Mouse (Mus musculus) intestine, embryonic 16.5 days (tissue): ENCODE measurements at regions not wholly inside any gene's neighbourhood (a gene's known extent, or its start where the extent isn't known, plus 50 kb on each side); places are given as distances from the start of the nearest gene placed in this dataset.
A peak's percentile ranks its signal among the peaks of the same experiment; 100 is the strongest.

ENCODE experiments used
- ATAC-seq: fragments of 200-750 bp; cut with Nextera tagmentation; 2 replicates; pipeline ENCODE4 v1.8.0; 2017; ENCODE audit warnings: moderate TSS enrichment, moderate library complexity
- H3K27ac ChIP-seq: fragments of 300-500 bp; sonication (generic); 2 replicates; pipeline ENCODE4 v1.5.1; 2014; ENCODE audit warnings: mild to moderate bottlenecking, low read length
- H3K27me3 ChIP-seq: fragments of 300-500 bp; sonication (generic); replicated peaks from 2 replicates; pipeline ENCODE4 v1.6.1; 2014; ENCODE audit warnings: low read length, control low read depth, mixed read lengths; ENCODE audit not compliant: control insufficient read depth, insufficient read depth
- H3K36me3 ChIP-seq: fragments of 300-500 bp; sonication (generic); 2 replicates; pipeline ENCODE4 v1.6.1; 2014; ENCODE audit warnings: low read length, control low read depth; ENCODE audit not compliant: control insufficient read depth, insufficient read depth
- H3K4me1 ChIP-seq: fragments of 300-500 bp; sonication (generic); 2 replicates; pipeline ENCODE4 v1.6.1; 2014; ENCODE audit warnings: low read length, control low read depth, mixed read lengths; ENCODE audit not compliant: control insufficient read depth, insufficient read depth
- H3K4me2 ChIP-seq: fragments of 300-500 bp; sonication (generic); 2 replicates; pipeline ENCODE4 v1.6.1; 2014; ENCODE audit warnings: low read depth, low read length, control low read depth
- H3K4me3 ChIP-seq: fragments of 300-500 bp; sonication (generic); 2 replicates; pipeline ENCODE4 v1.5.1; 2014; ENCODE audit warnings: mild to moderate bottlenecking, low read length
- H3K9ac ChIP-seq: fragments of 300-500 bp; sonication (generic); 2 replicates; pipeline ENCODE4 v1.6.1; 2014; ENCODE audit warnings: low read depth, low read length
- H3K9me3 ChIP-seq: fragments of 300-500 bp; sonication (generic); 2 replicates; pipeline ENCODE4 v1.6.1; 2016; ENCODE audit warnings: low read length, control low read depth; ENCODE audit not compliant: control insufficient read depth
- WGBS: fragments of 180-500 bp; shearing (Covaris S2); extraction: QIAGEN DNeasy Blood & Tissue Kit; methylation state at CpG from one replicate; pipeline ENCODE4 v1.1.7; 2014; 5-methylcytosine and 5-hydroxymethylcytosine counted together

- ATAC-seq = peak; percentile 11; the same call in 1 of the 2 replicates
These were observed 55.2 kb downstream of the Rdh14 start for GRCm38 (mm10) chr12:10445738-10446137.

DNA sequence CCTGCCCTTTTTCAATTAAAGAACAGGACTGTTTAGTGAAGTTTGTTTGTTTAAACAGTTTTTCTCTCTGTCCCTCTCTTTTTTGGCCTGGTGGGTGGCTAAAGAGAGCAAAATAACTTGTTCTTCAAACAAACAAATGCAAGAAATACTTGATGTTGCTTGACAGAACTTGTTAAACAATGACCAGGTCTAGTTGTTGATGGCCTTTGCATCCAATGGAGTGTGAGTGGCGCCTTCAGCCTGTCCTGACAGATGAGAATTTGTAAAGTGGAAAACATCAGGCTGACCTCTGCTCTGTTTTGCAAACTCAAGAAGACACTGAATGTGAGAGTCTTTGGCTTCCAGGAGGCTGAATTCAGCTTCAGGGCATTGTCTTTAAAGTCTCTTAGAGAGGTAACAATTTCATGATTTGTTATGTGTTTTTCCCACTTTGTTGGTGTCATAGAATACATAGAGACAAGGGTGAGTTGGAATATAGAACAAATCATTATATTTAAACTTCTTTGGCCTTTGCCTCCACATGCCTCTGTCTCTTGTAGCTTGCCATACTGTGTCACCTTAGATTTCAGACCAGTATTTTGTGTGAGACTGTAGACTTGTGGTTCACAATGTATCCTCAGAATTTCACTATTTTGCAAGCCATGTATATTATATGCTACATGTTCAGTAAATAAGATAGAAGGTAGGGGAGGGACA, 67.5 kb downstream of the Rdh14 start:
- no peak overlapping the region for H3K9ac ChIP-seq
- no peaks in the 10 kb centered on the region for H3K4me1 ChIP-seq
- H3K9me3 ChIP-seq = no peaks in the 10 kb centered on the region
- H3K27me3 ChIP-seq = no peaks in the 10 kb centered on the region
- no peak overlapping the region for H3K4me2 ChIP-seq
- no peak overlapping the region for H3K27ac ChIP-seq
- no peak for ATAC-seq
- no peaks in the 10 kb centered on the region for H3K36me3 ChIP-seq
- no peak overlapping the region for H3K4me3 ChIP-seq
- WGBS = 78% methylated on average over 1 of the region's 1 CpGs

More at GRCm38 (mm10) chr12:10445738-10446137, 55.2 kb downstream of the Rdh14 start:
- Histone ChIP-seq H3K9ac (no peak overlapping the region), H3K4me3 (no peak overlapping the region), H3K4me1 (no peaks in the 10 kb centered on the region; the same call in 1 of the 2 replicates), H3K9me3 (no peaks in the 10 kb centered on the region), H3K27me3 (no peaks in the 10 kb centered on the region), H3K36me3 (no peaks in the 10 kb centered on the region), H3K4me2 (no peak overlapping the region), H3K27ac (no peak overlapping the region)
- WGBS = 58% methylated on average over 1 of the region's 1 CpGs

- Histone ChIP-seq H3K4me1 (no peaks in the 10 kb centered on the region), H3K27me3 (no peaks in the 10 kb centered on the region), H3K9ac (no peak overlapping the region), H3K9me3 (no peaks in the 10 kb centered on the region), H3K27ac (no peak overlapping the region), H3K4me2 (no peak overlapping the region), H3K4me3 (no peak overlapping the region), H3K36me3 (no peaks in the 10 kb centered on the region)
- 62% methylated on average over 7 of the region's 7 CpGs for WGBS
- no peak for ATAC-seq
These were observed 71.2 kb downstream of the Rdh14 start for GRCm38 (mm10) chr12:10461796-10462195.

DNA sequence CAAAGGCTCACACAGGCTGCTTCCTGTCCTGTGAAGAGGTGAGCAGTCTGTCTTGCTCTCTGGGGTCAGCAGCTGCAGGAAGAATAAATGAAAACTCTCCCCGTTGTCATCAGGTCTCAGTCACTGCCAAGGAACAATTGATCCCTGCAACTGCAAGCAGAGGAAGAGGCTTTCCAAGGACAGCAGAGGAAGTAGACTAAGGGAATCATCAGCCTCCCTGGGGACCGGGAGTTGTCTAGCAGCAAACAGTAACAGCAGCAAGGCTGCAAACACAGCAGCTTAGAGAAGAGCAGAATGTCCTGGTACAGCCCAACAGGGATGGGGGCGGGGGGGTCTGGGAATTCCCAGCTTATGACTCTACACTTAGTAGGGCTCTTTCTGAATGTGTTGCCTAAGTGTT, 72.4 kb downstream of the Rdh14 start:
- no peaks in the 10 kb centered on the region for H3K27me3 ChIP-seq
- 53% methylated on average over 3 of the region's 3 CpGs for WGBS
- no peaks in the 10 kb centered on the region for H3K4me1 ChIP-seq
- no peaks in the 10 kb centered on the region for H3K36me3 ChIP-seq
- H3K4me3 ChIP-seq = no peak overlapping the region
- H3K4me2 ChIP-seq = no peak overlapping the region
- no peaks in the 10 kb centered on the region for H3K9me3 ChIP-seq
- no peak overlapping the region for H3K27ac ChIP-seq
- H3K9ac ChIP-seq = no peak overlapping the region
- ATAC-seq = no peak

DNA sequence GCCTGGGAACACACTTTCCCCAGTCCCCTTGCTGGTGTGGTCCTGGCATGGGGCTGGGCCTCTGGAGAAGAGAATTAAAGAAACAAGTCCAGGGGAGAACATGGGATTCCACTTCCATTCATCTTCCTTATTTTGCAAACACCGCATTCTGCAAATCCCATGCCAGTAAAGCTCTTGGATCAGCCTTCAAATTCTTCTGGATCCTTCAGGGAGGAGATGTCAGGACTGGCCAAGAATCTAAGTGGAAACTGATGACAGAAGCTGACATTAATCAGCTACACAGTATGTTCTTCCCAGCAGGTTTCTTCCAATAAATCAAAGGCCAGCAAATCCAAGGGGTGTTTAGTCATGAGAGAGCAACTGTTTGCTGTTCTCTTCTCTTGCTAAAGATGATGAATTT, 83.4 kb downstream of the Rdh14 start:
- H3K27ac ChIP-seq = peak overlapping the region; percentile 14; the same call in 1 of the 2 replicates
- WGBS = 62% methylated on average over 1 of the region's 1 CpGs
- H3K4me2 ChIP-seq = no peak overlapping the region
- no peaks in the 10 kb centered on the region for H3K27me3 ChIP-seq
- H3K4me3 ChIP-seq = no peak overlapping the region
- no peaks in the 10 kb centered on the region for H3K9me3 ChIP-seq
- H3K36me3 ChIP-seq = no peaks in the 10 kb centered on the region
- H3K9ac ChIP-seq = no peak overlapping the region
- ATAC-seq = no peak
- H3K4me1 ChIP-seq = peaks cover 4% of the 10 kb centered on the region; the same call in 1 of the 2 replicates

DNA sequence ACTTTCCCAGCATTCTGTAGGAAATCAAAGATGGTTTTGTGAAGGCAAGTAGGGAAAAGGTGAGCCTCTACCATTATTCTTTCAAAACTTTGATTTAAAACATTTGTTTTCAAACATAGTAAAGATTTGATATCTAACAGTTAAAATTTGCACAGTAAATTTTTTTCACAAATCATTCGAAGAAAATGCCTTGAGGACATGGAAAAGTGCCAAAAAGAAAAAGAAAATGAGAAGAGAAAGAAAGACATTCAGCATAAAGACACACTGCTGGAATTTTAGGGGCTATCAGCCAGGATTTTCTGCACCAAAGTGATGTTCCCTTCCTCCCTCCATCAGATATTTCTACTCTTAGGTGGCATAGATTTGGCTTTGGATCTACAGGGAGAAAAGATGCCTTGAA, 90.2 kb downstream of the Rdh14 start:
- Histone ChIP-seq H3K36me3 (no peaks in the 10 kb centered on the region), H3K27me3 (no peaks in the 10 kb centered on the region), H3K27ac (no peak overlapping the region), H3K4me2 (no peak overlapping the region), H3K9me3 (no peaks in the 10 kb centered on the region), H3K4me3 (no peak overlapping the region), H3K4me1 (no peaks in the 10 kb centered on the region), H3K9ac (no peak overlapping the region)
- ATAC-seq = no peak
- 46% methylated on average over 1 of the region's 1 CpGs for WGBS

GRCm38 (mm10) chr12:10482294-10483010, 91.9 kb downstream of the Rdh14 start:
- Histone ChIP-seq H3K4me3 (no peak overlapping the region), H3K27ac (no peak overlapping the region), H3K9ac (no peak overlapping the region), H3K27me3 (no peaks in the 10 kb centered on the region), H3K9me3 (no peaks in the 10 kb centered on the region), H3K4me2 (no peak overlapping the region), H3K36me3 (no peaks in the 10 kb centered on the region), H3K4me1 (no peaks in the 10 kb centered on the region)
- WGBS = 73% methylated on average over 4 of the region's 4 CpGs
- ATAC-seq = no peak

DNA sequence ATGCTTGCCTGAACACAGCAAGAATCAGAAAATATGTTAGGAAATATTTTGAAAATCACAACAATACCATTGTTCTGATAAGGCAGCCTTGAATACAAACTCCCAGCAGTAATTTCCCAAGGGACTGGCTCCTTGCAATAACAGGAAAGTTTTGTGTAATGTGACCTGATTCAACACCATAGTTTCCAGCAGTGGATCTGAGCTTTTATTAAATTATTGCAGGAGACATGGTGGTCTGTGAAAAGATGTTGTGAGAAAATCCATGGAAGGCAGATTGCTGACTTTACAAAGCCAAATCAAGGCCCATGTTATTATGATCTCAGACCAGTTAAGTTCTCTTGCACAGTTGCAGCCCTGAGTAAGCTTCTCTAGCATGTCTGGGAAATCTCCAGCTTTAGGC, 116.1 kb downstream of the Rdh14 start:
- no peaks in the 10 kb centered on the region for H3K27me3 ChIP-seq
- no peaks in the 10 kb centered on the region for H3K36me3 ChIP-seq
- ATAC-seq = no peak
- no peaks in the 10 kb centered on the region for H3K9me3 ChIP-seq
- H3K27ac ChIP-seq = no peak overlapping the region
- no peak overlapping the region for H3K9ac ChIP-seq
- no peak overlapping the region for H3K4me2 ChIP-seq
- no peaks in the 10 kb centered on the region for H3K4me1 ChIP-seq
- no peak overlapping the region for H3K4me3 ChIP-seq

GRCm38 (mm10) chr12:10513526-10513925, 123.0 kb downstream of the Rdh14 start:
- whole genome bisulfite sequencing = 64% methylated on average over 5 of the region's 5 CpGs
- ATAC-seq = no peak
- H3K4me2 ChIP-seq = no peak overlapping the region

More at GRCm38 (mm10) chr12:10513526-10513925, 123.0 kb downstream of the Rdh14 start:
- Histone ChIP-seq H3K36me3 (no peaks in the 10 kb centered on the region), H3K27me3 (no peaks in the 10 kb centered on the region), H3K27ac (no peak overlapping the region), H3K9me3 (no peaks in the 10 kb centered on the region), H3K4me3 (no peak overlapping the region), H3K4me1 (no peaks in the 10 kb centered on the region), H3K9ac (no peak overlapping the region)
